Mouse (Mus musculus) liver, embryonic 16.5 days (tissue): ENCODE results near the gene Cyp3a13. TPM values are rescaled to one million over a fixed set of nuclear protein-coding genes. Genes with fewer than 3 reads are reported as not detected.
"Not testable (repeated sequence)": the region's sequence is repeated elsewhere in the genome, so short reads cannot be mapped to it uniquely, and the experiment has no call there.

Experiments
- ATAC-seq: fragments of 200-750 bp; cut with Nextera tagmentation; 2 replicates; pipeline ENCODE4 v1.8.0; 2017; ENCODE audit warnings: low read depth, mild to moderate bottlenecking, moderate number of reproducible peaks, moderate library complexity
- H3K27ac ChIP-seq: fragments of 300-500 bp; sonication (generic); 2 replicates; pipeline ENCODE4 v1.5.1; 2014; ENCODE audit warnings: mild to moderate bottlenecking, low read length
- H3K27me3 ChIP-seq: fragments of 300-500 bp; sonication (generic); 2 replicates; pipeline ENCODE4 v1.6.1; 2014; ENCODE audit warnings: low read depth, low read length, mixed read lengths; ENCODE audit not compliant: control insufficient read depth, insufficient read depth
- H3K36me3 ChIP-seq: fragments of 300-500 bp; sonication (generic); 2 replicates; pipeline ENCODE4 v1.6.1; 2014; ENCODE audit warnings: mild to moderate bottlenecking; ENCODE audit not compliant: control insufficient read depth, insufficient read depth
- H3K4me1 ChIP-seq: fragments of 300-500 bp; sonication (generic); 2 replicates; pipeline ENCODE4 v1.6.1; 2014; ENCODE audit warnings: low read depth, low read length, mixed read lengths; ENCODE audit not compliant: control insufficient read depth
- H3K4me2 ChIP-seq: fragments of 300-500 bp; sonication (generic); 2 replicates; pipeline ENCODE4 v1.6.1; 2014; ENCODE audit warnings: low read depth, low read length, mixed read lengths
- H3K4me3 ChIP-seq: fragments of 300-500 bp; sonication (generic); 2 replicates; pipeline ENCODE4 v1.5.1; 2014; ENCODE audit warnings: low read depth, mild to moderate bottlenecking, low read length
- H3K9ac ChIP-seq: fragments of 300-500 bp; sonication (generic); 2 replicates; pipeline ENCODE4 v1.6.1; 2014; ENCODE audit warnings: low read depth, low read length
- H3K9me3 ChIP-seq: fragments of 300-500 bp; sonication (generic); replicated peaks from 2 replicates; pipeline ENCODE4 v1.6.1; 2016; ENCODE audit warnings: low read length; ENCODE audit not compliant: control insufficient read depth
- WGBS: fragments of 180-500 bp; shearing (Covaris S2); extraction: QIAGEN DNeasy Blood & Tissue Kit; methylation state at CpG from one replicate; pipeline ENCODE4 v1.1.7; 2014; ENCODE audit not compliant: insufficient replicate concordance; 5-methylcytosine and 5-hydroxymethylcytosine counted together
- polyA plus RNA-seq: library from polyadenylated mRNA; unstranded; fragments of >200 nt; fragmentation: Nextera tagmentation; extraction: Ambion mirVana; gene quantifications from 2 replicates; pipeline ENCODE4 v1.2.1, GENCODE M21; 2015

Gene Cyp3a13
- polyA plus RNA-seq, 1 experiment from 2014 or later, result 6.8 TPM

DNA sequence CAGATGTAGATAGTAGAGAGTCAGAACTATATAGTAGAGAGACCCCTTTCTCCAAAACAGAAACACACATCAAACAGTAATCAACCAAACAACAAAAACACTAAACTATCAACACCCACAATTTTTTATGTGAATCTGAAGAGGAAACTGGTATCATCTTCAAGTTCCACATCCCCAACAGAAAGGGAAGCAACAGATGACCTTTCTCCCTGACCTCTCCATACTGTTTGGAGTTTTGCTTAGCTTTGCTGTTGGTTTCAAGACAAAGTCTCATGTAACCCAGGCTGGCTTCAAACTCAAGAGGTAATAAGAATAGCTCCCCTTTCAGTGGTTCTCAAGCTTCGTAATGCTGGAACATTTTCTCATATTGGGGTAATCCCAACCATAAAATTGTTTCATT lies 57.4 kb downstream of the Cyp3a13 start:
- not testable (repeated sequence) for ATAC-seq

DNA sequence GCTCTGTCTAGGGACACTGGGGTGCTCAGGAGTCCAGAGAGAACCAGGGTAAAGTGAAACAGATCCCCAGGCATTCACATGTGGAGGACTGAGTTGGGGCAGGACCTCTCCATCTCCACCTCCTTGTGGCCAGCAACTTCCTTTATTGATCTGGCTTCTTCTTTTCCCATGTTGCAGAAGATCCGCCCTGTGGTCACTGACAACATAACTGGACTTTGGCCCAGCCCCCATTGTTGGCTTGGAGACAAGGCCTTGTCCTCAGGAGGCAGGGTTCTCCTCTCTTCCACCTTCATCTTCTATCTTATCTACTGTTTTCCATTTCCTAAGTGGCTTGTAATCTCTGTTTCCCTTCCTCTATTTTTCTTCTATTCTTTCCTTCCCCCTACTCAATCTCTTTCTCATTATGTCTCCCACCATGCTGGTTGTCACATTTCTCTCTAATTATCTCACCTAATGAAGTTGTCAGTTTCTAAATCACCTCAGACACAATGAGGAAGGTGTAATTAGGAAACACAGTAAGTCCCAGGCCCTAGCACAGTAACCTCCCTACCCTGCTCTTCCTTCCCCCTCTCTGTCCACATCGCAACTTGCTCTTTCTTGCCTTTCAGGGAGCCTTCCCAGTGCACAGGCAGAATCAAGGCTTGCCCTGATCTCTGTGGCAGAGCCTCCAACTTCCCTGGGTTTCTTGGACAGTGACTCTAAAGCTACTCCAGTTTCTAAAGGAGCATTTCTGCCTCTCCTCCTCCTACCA lies 63.3 kb downstream of the Cyp3a13 start, which contains the start of gene Pilrb1:
TSS of gene Pilrb1 (minus strand) at position 147 of the 751 bp plus-strand sequence.
- H3K36me3 ChIP-seq, H3K27ac ChIP-seq, H3K4me2 ChIP-seq, H3K9me3 ChIP-seq, H3K9ac ChIP-seq, ATAC-seq, H3K4me1 ChIP-seq, H3K27me3 ChIP-seq: not testable (repeated sequence)
- 15% methylated on average over 2 of the region's 2 CpGs for WGBS
- H3K4me3 ChIP-seq, result 0 out of 2 replicates have a peak within 1 kb of the TSS, but pooled peaks have one; percentile 13

More for the DNA sequence above, 57.4 kb downstream of the Cyp3a13 start:
- not testable (repeated sequence) for H3K27me3 ChIP-seq, H3K9ac ChIP-seq, H3K4me1 ChIP-seq, H3K4me3 ChIP-seq, H3K9me3 ChIP-seq, H3K4me2 ChIP-seq, H3K27ac ChIP-seq, H3K36me3 ChIP-seq
- 52% methylated on average over 1 of the region's 1 CpGs for whole genome bisulfite sequencing

DNA sequence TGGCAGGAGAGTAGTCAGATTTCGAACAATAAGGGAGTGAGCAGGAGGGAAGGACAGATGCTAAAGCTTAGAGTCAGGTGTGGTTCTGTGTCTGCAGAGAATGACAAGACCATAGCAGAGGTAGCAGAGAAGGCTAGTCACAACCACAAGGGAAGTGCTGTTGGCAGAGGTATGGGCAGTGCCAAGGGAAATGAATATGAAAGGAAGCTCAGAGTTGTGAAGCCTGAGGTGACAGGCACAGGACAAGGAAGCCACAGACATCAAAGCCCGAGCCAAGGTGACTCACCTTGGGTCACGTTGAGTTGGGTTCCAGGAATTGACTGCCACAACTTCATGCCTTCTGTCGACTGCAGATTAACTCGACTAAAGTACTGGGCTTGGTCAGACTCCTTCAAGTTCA lies 64.5 kb downstream of the Cyp3a13 start:
- H3K9me3 ChIP-seq, H3K36me3 ChIP-seq, H3K4me1 ChIP-seq, H3K27me3 ChIP-seq, H3K9ac ChIP-seq, ATAC-seq, H3K4me2 ChIP-seq, H3K27ac ChIP-seq: not testable (repeated sequence)
- 33% methylated on average over 4 of the region's 5 CpGs for WGBS
- H3K4me3 ChIP-seq, result 0 out of 2 replicates have a peak overlapping the region, but pooled peaks have one; percentile 2

DNA sequence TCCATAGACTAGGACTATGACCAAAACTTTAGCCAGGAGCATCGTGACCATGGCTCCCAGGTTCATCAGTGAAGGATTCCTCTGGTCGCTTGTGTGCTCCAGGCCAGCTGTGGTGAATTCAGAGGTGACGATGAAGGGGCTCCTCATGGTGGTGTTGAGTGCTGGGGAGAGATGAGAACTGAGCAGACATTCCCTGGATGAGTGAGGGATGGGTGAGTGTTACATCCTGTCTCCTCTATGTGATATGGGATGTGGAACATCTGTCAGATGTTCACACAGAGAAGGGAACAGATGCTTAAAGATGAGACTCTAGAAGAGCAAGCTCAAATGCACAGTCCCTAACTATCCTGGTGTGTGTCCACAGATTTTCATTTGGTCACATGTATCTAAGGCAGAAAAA lies 66.5 kb downstream of the Cyp3a13 start:
- H3K9ac ChIP-seq, H3K4me3 ChIP-seq, H3K27ac ChIP-seq, H3K27me3 ChIP-seq, H3K9me3 ChIP-seq, ATAC-seq, H3K4me2 ChIP-seq, H3K4me1 ChIP-seq, H3K36me3 ChIP-seq: not testable (repeated sequence)
- 53% methylated on average over 3 of the region's 3 CpGs for WGBS

DNA sequence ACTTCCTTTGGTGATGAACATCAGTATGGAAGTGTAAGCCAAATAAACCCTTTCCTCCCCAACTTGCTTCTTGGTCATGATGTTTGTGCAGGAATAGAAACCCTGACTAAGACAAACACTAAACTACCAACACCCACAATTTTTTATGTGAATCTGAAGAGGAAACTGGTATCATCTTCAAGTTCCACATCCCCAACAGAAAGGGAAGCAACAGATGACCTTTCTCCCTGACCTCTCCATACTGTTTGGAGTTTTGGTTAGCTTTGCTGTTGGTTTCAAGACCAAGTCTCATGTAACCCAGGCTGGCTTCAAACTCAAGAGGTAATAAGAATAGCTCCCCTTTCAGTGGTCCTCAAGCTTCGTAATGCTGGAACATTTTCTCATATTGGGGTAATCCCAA lies 71.1 kb downstream of the Cyp3a13 start:
- ATAC-seq, H3K9ac ChIP-seq, H3K27ac ChIP-seq, H3K9me3 ChIP-seq, H3K4me1 ChIP-seq, H3K36me3 ChIP-seq, H3K27me3 ChIP-seq, H3K4me2 ChIP-seq, H3K4me3 ChIP-seq: not testable (repeated sequence)
- 45% methylated on average over 1 of the region's 1 CpGs for WGBS

Other genes starting within 250 kb of the Cyp3a13 start
- gene Agfg2, start 236.9 kb downstream of the Cyp3a13 start, polyA plus RNA-seq, result 29.4 and 30.5 TPM in 2 replicates
- 0.21 and 0.33 TPM in 2 replicates for gene Nyap1, start 180.0 kb downstream of the Cyp3a13 start, polyA plus RNA-seq
- gene Tsc22d4, start 175.9 kb downstream of the Cyp3a13 start, polyA plus RNA-seq, result 59.8 and 64.4 TPM in 2 replicates
- 14.8 and 15.5 TPM in 2 replicates for gene Ppp1r35, start 142.8 kb downstream of the Cyp3a13 start, polyA plus RNA-seq
- gene Mepce, start 134.0 kb downstream of the Cyp3a13 start, polyA plus RNA-seq, result 3.8 and 4.6 TPM in 2 replicates
- gene Zcwpw1, start 133.8 kb downstream of the Cyp3a13 start, polyA plus RNA-seq, result 3.8 and 4.0 TPM in 2 replicates
- gene Pilra, start 85.3 kb downstream of the Cyp3a13 start, polyA plus RNA-seq, result 5.1 and 6.1 TPM in 2 replicates
- 5.8 and 6.6 TPM in 2 replicates for gene Pilrb1, start 63.5 kb downstream of the Cyp3a13 start, polyA plus RNA-seq
- gene Pilrb2, start 49.8 kb downstream of the Cyp3a13 start, polyA plus RNA-seq, result 5.6 and 8.3 TPM in 2 replicates
- gene Gjc3, start 41.5 kb upstream of the Cyp3a13 start, polyA plus RNA-seq, result not detected in 2 replicates
- 39.1 and 54.9 TPM in 2 replicates for gene Azgp1, start 59.9 kb upstream of the Cyp3a13 start, polyA plus RNA-seq
- gene Smok3a, start 99.6 kb upstream of the Cyp3a13 start, polyA plus RNA-seq, result not detected in 2 replicates
- gene Smok3b, start 99.8 kb upstream of the Cyp3a13 start, polyA plus RNA-seq, result not detected in 2 replicates
- gene Smok3c, start 131.6 kb upstream of the Cyp3a13 start, polyA plus RNA-seq, result not detected in 2 replicates
- 3.9 and 4.4 TPM in 2 replicates for gene Zkscan1, start 163.5 kb upstream of the Cyp3a13 start, polyA plus RNA-seq
- gene Zscan21, start 195.3 kb upstream of the Cyp3a13 start, polyA plus RNA-seq, result 14.6 and 15.1 TPM in 2 replicates
- gene Zfp113, start 234.1 kb upstream of the Cyp3a13 start, polyA plus RNA-seq, result 5.0 and 5.1 TPM in 2 replicates
- gene Cops6, start 239.5 kb upstream of the Cyp3a13 start, polyA plus RNA-seq, result 153 and 154 TPM in 2 replicates